Mouse (Mus musculus) forebrain, embryonic 14.5 days (tissue): Measurements from ENCODE around the gene Rere. TPM values are rescaled to one million over a fixed set of nuclear protein-coding genes. Genes with fewer than 3 reads are reported as not detected.
A peak's percentile ranks its signal among the peaks of the same experiment; 100 is the strongest.
"Not testable (repeated sequence)": the region's sequence is repeated elsewhere in the genome, so short reads cannot be mapped to it uniquely, and the experiment has no call there.

Experiments used
- ATAC-seq: fragments of 200-750 bp; cut with Nextera tagmentation; 2 replicates; pipeline ENCODE4 v1.8.0; 2017; ENCODE audit warnings: mild to moderate bottlenecking, moderate library complexity
- DNase-seq: peaks from one replicate; pipeline ENCODE4 v3.0.0-alpha.2; 2015; ENCODE audit warnings: low spot score
- H3K27ac ChIP-seq: fragments of 300-500 bp; sonication (generic); 2 replicates; pipeline ENCODE4 v1.5.1; 2014; ENCODE audit warnings: low read depth, mild to moderate bottlenecking, control low read depth, low read length, moderate library complexity
- H3K27me3 ChIP-seq: fragments of 300-500 bp; sonication (generic); replicated peaks from 2 replicates; pipeline ENCODE4 v1.6.1; 2014; ENCODE audit warnings: low read length, control low read depth, mixed read lengths; ENCODE audit not compliant: control insufficient read depth, insufficient read depth
- H3K36me3 ChIP-seq: fragments of 300-500 bp; sonication (generic); 2 replicates; pipeline ENCODE4 v1.6.1; 2014; ENCODE audit warnings: low read length, control low read depth; ENCODE audit not compliant: control insufficient read depth, insufficient read depth
- H3K4me1 ChIP-seq: fragments of 300-500 bp; sonication (generic); 2 replicates; pipeline ENCODE4 v1.6.1; 2014; ENCODE audit warnings: antibody characterized with exemption, low read length, control low read depth; ENCODE audit not compliant: control insufficient read depth, insufficient read depth
- H3K4me2 ChIP-seq: fragments of 300-500 bp; sonication (generic); 2 replicates; pipeline ENCODE4 v1.6.1; 2014; ENCODE audit warnings: mild to moderate bottlenecking, control low read depth, low read length
- H3K4me3 ChIP-seq: fragments of 300-500 bp; sonication (generic); 2 replicates; pipeline ENCODE4 v1.5.1; 2014; ENCODE audit warnings: low read depth, low read length, control low read depth
- H3K9ac ChIP-seq: fragments of 300-500 bp; sonication (generic); 2 replicates; pipeline ENCODE4 v1.6.1; 2014; ENCODE audit warnings: mild to moderate bottlenecking, low read length, control low read depth, moderate library complexity
- H3K9me3 ChIP-seq: fragments of 300-500 bp; sonication (generic); replicated peaks from 2 replicates; pipeline ENCODE4 v1.6.1; 2016; ENCODE audit warnings: low read length, control low read depth, mixed read lengths; ENCODE audit not compliant: control insufficient read depth
- WGBS: fragments of 180-500 bp; shearing (Covaris S2); extraction: QIAGEN DNeasy Blood & Tissue Kit; methylation state at CpG from one replicate; pipeline ENCODE4 v1.1.7; 2014; 5-methylcytosine and 5-hydroxymethylcytosine counted together
- polyA plus RNA-seq: library from polyadenylated mRNA; unstranded; fragments of >200 nt; fragmentation: Nextera tagmentation; extraction: Ambion mirVana; gene quantifications from 2 replicates; pipeline ENCODE4 v1.2.1, GENCODE M21; 2014

Rere gene
- polyA plus RNA-seq, 1 experiment from 2014 or later: 21.2 TPM

DNA sequence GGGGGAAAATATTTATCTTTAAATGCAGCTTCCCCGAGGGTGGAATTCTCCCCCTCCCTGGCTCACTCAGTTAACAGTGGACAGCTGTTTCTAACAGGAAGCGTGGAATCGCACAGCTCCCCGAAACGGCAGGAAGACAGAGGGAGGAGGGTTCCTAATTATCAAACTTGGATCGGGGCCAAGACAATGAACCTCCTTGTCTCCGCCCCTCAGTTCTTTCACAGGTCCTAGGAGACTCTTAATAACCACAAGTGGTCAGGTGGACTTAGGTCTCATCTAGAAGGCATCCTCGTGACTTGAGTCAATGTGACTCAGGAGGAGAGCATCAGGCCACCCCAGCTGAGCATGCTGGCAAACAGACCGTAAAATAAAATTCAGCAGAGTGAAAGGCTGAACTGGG, 8.7 kb upstream of the Rere start:
- peak overlapping the region; percentile 18; the same call in 1 of the 2 replicates for H3K4me2 ChIP-seq
- no peak overlapping the region for H3K9ac ChIP-seq
- DNase-seq: peak; percentile 80
- H3K4me3 ChIP-seq: no peak overlapping the region
- H3K9me3 ChIP-seq: no peaks in the 10 kb centered on the region
- H3K27ac ChIP-seq: peak overlapping the region; percentile 15; the same call in 1 of the 2 replicates
- 1% methylated on average over 9 of the region's 9 CpGs for WGBS
- peaks cover 10% of the 10 kb centered on the region for H3K4me1 ChIP-seq
- no peaks in the 10 kb centered on the region for H3K36me3 ChIP-seq
- no peaks in the 10 kb centered on the region for H3K27me3 ChIP-seq
- ATAC-seq: peak; percentile 66; the same call in 1 of the 2 replicates

DNA sequence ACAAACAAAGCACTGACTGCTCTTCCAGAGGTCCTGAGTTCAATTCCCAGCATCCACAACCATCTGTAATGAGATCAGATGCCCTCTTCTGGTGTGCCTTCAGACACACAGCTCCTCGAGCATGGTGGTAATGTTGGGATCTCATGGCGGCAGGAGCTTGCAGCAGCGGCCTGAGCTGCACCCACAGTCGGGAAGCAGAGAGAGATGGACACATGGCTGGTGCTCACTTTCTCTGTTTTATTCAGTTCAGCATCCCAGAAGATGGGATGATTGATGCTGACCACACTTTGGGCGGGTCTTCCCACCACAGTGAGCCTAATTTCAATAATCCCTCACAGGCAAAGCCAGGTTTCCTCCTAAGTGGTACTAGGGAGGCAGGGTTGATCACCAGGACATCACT, 5.9 kb upstream of the Rere start:
- H3K4me3 ChIP-seq: no peak overlapping the region
- H3K4me1 ChIP-seq: peaks cover 10% of the 10 kb centered on the region
- no peaks in the 10 kb centered on the region for H3K36me3 ChIP-seq
- H3K9me3 ChIP-seq: no peaks in the 10 kb centered on the region
- ATAC-seq (no peak), DNase-seq (no peak)
- no peaks in the 10 kb centered on the region for H3K27me3 ChIP-seq
- WGBS: 78% methylated on average over 5 of the region's 5 CpGs
- no peak overlapping the region for H3K9ac ChIP-seq
- no peak overlapping the region for H3K4me2 ChIP-seq
- no peak overlapping the region for H3K27ac ChIP-seq

DNA sequence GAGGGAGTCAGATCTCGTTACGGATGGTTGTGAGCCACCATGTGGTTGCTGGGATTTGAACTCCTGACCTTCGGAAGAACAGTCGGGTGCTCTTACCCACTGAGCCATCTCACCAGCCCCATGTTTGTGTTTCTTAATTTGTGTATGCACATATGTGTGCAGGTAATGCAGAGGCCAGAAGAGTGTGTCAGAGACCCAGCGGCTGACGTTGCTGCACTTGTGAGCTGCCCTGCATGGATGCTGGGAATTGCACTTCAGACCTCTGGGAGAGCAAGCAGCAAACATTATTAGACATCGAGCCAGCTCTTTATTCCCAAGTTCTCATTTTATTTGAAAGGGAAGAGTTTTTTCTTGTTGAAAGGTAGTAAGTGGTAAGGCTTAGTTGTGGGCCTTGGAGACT, 2.1 kb upstream of the Rere start:
- not testable (repeated sequence) for DNase-seq, H3K4me2 ChIP-seq, H3K9ac ChIP-seq, ATAC-seq, H3K27me3 ChIP-seq, H3K27ac ChIP-seq, H3K36me3 ChIP-seq, H3K9me3 ChIP-seq, H3K4me3 ChIP-seq, H3K4me1 ChIP-seq
- WGBS: 90% methylated on average over 5 of the region's 7 CpGs

- no peak overlapping the region for H3K27ac ChIP-seq
Observed at GRCm38 (mm10) chr4:150280002-150280401, 1.4 kb upstream of the Rere start.

GRCm38 (mm10) chr4:150280459-150280858, 987 bp upstream of the Rere start:
- no peaks in the 10 kb centered on the region for H3K27me3 ChIP-seq
- H3K4me2 ChIP-seq: peak overlapping the region; percentile 67
- peak overlapping the region; percentile 99 for H3K27ac ChIP-seq
- DNase-seq (no peak), ATAC-seq (no peak)
- peak overlapping the region; percentile 100 for H3K4me3 ChIP-seq
- no peaks in the 10 kb centered on the region for H3K36me3 ChIP-seq
- WGBS: 41% methylated on average over 4 of the region's 4 CpGs
- no peak overlapping the region for H3K9ac ChIP-seq
- H3K4me1 ChIP-seq: peaks cover 11% of the 10 kb centered on the region; the same call in 1 of the 2 replicates
- H3K9me3 ChIP-seq: no peaks in the 10 kb centered on the region

More at GRCm38 (mm10) chr4:150280002-150280401, 1.4 kb upstream of the Rere start:
- no peak overlapping the region for H3K4me2 ChIP-seq
- no peaks in the 10 kb centered on the region for H3K9me3 ChIP-seq
- no peaks in the 10 kb centered on the region for H3K36me3 ChIP-seq
- ATAC-seq (no peak), DNase-seq (peak; percentile 66)
- no peaks in the 10 kb centered on the region for H3K27me3 ChIP-seq
- 41% methylated on average over 2 of the region's 2 CpGs for WGBS
- H3K9ac ChIP-seq: no peak overlapping the region
- peaks cover 11% of the 10 kb centered on the region; the same call in 1 of the 2 replicates for H3K4me1 ChIP-seq
- no peak overlapping the region for H3K4me3 ChIP-seq

- under 1% methylated on average over 49 of the region's 50 CpGs for WGBS
- peak overlapping the region; percentile 100 for H3K4me3 ChIP-seq
- peak overlapping the region; percentile 80 for H3K4me2 ChIP-seq
- peak overlapping the region; percentile 99 for H3K27ac ChIP-seq
- H3K9ac ChIP-seq: peak overlapping the region; percentile 98
- H3K27me3 ChIP-seq: no peaks in the 10 kb centered on the region
- H3K4me1 ChIP-seq: peaks cover 14% of the 10 kb centered on the region; the same call in 1 of the 2 replicates
- H3K36me3 ChIP-seq: no peaks in the 10 kb centered on the region
- ATAC-seq (peak; percentile 24), DNase-seq (peak; percentile 36)
- no peaks in the 10 kb centered on the region for H3K9me3 ChIP-seq
Observed at GRCm38 (mm10) chr4:150281891-150282630, 615 bp downstream of the Rere start.

GRCm38 (mm10) chr4:150282631-150283334, 1.3 kb downstream of the Rere start:
- ATAC-seq (no peak), DNase-seq (peak; percentile 35)
- H3K36me3 ChIP-seq: no peaks in the 10 kb centered on the region
- no peaks in the 10 kb centered on the region for H3K27me3 ChIP-seq
- H3K4me3 ChIP-seq: peak overlapping the region; percentile 100
- peaks cover 14% of the 10 kb centered on the region; the same call in 1 of the 2 replicates for H3K4me1 ChIP-seq
- H3K9ac ChIP-seq: peak overlapping the region; percentile 98
- peak overlapping the region; percentile 80 for H3K4me2 ChIP-seq
- peak overlapping the region; percentile 99 for H3K27ac ChIP-seq
- H3K9me3 ChIP-seq: no peaks in the 10 kb centered on the region
- 2% methylated on average over 5 of the region's 5 CpGs for WGBS

DNA sequence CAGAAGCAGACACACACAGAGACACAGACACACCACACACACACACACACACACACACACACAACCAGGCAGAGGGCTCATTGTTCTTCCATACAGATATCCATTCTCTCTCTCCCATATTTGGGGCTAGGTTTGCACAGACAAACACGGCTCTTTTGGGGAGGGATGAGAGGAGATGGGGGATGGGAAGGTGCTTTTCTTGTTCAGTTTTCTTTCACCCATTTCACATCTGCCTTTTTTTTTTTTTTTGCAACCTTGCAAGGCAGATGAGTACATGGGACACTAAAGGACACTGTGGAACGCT, 1.8 kb downstream of the Rere start:
- DNase-seq (no peak), ATAC-seq (no peak)
- Histone ChIP-seq H3K4me3 (peak overlapping the region; percentile 100), H3K9ac (peak overlapping the region; percentile 98), H3K4me1 (peaks cover 16% of the 10 kb centered on the region; the same call in 1 of the 2 replicates), H3K27ac (peak overlapping the region; percentile 53), H3K27me3 (no peaks in the 10 kb centered on the region), H3K9me3 (no peaks in the 10 kb centered on the region), H3K36me3 (no peaks in the 10 kb centered on the region), H3K4me2 (peak overlapping the region; percentile 80)
- WGBS: 2% methylated on average over 2 of the region's 2 CpGs

- peak overlapping the region; percentile 53 for H3K27ac ChIP-seq
- H3K27me3 ChIP-seq: no peaks in the 10 kb centered on the region
- peaks cover 17% of the 10 kb centered on the region; the same call in 1 of the 2 replicates for H3K4me1 ChIP-seq
- peak overlapping the region; percentile 100 for H3K4me3 ChIP-seq
- no peaks in the 10 kb centered on the region for H3K36me3 ChIP-seq
- H3K4me2 ChIP-seq: peak overlapping the region; percentile 80
- DNase-seq (peak; percentile 86), ATAC-seq (no peak)
- WGBS: 1% methylated on average over 6 of the region's 6 CpGs
- no peaks in the 10 kb centered on the region for H3K9me3 ChIP-seq
- peak overlapping the region; percentile 98 for H3K9ac ChIP-seq
Observed at GRCm38 (mm10) chr4:150283993-150284392, 2.5 kb downstream of the Rere start.
